Mouse (Mus musculus): Measurements from ENCODE around the gene Gm49510. TPM values are rescaled to one million over a fixed set of nuclear protein-coding genes. Genes with fewer than 3 reads are reported as not detected.
A peak's percentile ranks its signal among the peaks of the same experiment; 100 is the strongest.

The Gm49510 gene
- total RNA-seq, 2 experiments from 2014 or later = 0.29 TPM; not detected in 1

- no peak for DNase-seq
Observed at GRCm38 (mm10) chr15:78916052-78916826, 16.8 kb downstream of the Gm49510 start.

- no peak for DNase-seq
Observed at GRCm38 (mm10) chr15:78918126-78918525, 18.7 kb downstream of the Gm49510 start.

GRCm38 (mm10) chr15:78919914-78920313 is 20.4 kb downstream of the Gm49510 start:
- no peak for DNase-seq

DNA sequence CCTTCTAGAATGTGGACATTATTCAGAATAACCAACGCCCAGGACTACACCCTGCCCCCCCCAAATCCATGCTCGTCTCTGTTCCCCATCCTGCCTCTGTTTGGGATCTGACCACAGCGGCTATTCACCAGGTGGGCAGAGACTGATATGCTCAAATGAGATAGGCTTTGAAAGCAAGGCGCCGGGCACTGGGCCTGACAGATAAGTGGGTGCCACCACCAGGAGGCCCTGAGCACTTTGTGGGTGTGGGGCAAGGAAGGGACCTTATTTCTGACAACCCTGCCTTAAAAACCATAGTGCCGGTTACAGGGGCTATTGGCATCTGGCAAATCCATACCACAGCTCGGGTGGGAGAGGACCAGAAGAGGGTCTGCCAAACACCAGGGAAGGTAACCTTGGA is 23.2 kb downstream of the Gm49510 start:
- DNase-seq = no peak

DNA sequence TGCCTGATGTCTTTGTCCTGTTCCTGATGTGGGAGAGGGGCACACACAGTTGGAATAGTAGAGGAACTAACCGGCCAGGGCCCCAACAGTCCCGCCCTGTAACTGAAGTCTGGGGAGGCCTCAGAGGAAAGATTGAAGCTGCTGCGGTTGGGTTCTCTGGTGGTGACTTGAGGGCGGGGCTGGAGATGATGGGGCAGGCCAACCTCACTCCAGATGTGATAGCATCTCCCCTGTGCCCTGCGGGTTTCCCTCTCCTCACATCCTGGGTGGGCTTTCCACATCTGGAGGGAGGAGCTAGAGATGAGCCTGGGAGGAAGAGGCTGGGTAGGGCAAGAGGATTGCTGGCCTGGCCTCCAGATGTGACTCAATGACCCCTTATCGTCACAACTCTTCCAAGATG is 24.1 kb downstream of the Gm49510 start:
- no peak for DNase-seq

DNA sequence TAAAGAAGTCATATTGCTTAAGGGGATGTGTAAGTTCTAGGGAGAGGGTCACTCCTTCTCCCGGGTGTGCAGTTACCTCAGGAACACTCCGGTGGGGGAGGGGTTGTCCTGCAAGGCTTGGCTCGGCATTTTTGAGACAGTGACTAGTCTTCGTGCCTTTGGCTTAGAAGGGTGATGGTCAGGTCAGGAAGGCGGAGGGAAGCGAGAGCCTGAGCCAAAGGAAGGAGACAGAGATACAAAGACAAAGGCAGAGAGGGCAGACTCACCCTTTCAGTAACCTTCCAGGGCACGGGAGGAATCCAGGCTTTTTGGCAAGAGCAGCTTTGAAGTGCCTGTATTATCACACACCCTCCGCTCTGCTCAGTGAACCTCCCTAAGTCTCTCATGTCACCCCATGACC is 25.7 kb downstream of the Gm49510 start:
- peak; percentile 43 for DNase-seq

DNA sequence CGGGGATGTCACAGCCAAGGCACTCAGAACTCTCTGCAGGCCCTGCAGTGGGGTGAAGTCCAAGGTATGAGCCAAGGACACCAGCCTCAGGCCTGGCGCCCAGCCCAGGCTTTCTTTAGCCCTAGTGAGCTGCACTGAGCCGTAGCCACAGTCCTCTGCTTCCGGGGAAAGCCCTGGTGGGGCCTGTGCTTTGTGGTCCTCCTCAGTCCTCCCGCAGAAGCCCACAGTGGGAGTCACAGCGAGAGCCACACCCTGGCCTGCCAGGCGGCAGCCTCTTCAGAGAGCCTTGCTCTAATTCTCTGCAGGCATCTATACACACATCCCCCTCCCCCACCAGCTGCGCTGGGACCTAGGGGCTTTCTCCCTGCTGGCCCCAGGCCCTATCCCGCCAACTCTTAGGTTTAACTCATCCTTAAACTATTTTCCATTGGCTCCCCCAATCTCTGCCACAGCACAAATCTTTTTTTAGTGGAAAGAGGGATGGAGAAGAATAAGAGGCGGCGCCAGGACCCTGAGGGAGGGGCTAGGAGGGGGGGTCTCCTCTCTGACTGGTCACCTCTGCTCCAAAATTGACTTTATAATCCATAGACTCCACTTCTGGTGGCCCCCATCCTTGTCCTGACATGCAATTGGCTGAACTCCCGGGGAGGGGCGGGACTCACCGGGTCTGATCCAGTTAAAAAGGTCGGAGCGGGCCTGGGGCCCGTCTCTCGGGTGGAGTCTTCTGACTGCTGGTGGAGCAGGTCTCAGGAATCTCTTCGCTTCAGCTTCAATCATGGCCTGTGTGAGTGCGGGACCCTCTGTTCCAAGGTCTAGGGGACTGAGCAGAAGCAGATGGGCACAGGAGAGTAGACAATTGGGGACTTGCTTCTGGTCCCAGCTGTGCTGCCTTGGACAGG is 26.8 kb downstream of the Gm49510 start, which contains the start of gene Lgals1:
TSS of gene Lgals1 (plus strand) at position 705 of the 899 bp plus-strand sequence.
- DNase-seq = peak; percentile 96

GRCm38 (mm10) chr15:78927021-78927787 is 27.7 kb downstream of the Gm49510 start:
- peak; percentile 63 for DNase-seq

DNA sequence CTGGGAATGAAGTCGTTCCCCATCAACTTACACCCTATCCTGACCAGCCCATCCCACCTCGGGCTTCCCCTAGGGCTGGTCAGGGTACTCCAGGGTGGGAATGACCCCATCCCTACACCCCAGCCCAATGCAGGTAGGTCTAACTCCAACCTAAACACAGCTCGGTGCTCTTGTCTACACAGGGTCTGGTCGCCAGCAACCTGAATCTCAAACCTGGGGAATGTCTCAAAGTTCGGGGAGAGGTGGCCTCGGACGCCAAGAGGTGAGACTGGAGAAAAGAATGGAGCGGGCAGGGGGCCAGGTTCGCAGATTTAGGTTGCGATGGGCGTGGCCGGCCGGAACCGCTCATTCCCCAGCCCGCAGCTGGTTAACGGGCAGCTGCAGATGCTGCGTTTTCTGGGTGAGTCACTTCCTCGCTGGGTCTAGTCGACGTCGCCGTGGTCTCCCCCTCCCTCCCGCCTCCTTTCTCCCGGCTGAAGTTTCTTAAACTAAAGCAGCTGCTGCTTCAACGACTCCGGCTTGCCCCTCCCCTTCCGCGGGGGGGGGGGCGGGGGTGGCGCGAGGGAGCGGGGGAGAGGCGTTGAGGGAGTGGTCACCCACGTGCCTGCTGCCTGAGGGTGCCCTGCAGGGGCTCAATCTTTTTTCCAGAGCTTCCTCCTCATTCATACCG is 28.5 kb downstream of the Gm49510 start:
- peak; percentile 82 for DNase-seq

DNA sequence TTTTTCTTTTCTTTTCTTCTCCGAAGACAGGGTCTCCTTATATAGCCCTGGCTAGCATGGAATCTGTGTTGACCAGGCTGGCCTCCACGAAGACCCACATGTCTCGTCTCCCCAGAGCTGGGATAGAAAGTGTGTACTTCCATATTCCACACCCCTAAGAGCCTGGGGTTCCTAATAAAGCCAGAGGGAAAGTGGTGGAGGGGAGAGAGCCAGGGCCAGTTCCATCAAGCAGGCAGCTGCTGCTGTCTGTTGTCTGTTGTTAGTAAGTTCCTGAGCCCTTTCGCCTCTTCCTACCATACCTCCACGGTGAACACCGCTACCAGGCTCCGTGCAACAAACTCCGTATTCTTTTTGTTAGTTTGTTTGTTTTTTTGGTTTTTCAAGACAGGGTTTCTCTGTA is 29.1 kb downstream of the Gm49510 start:
- DNase-seq = no peak

- DNase-seq = no peak
Observed at GRCm38 (mm10) chr15:78930192-78930706, 30.8 kb downstream of the Gm49510 start.

DNA sequence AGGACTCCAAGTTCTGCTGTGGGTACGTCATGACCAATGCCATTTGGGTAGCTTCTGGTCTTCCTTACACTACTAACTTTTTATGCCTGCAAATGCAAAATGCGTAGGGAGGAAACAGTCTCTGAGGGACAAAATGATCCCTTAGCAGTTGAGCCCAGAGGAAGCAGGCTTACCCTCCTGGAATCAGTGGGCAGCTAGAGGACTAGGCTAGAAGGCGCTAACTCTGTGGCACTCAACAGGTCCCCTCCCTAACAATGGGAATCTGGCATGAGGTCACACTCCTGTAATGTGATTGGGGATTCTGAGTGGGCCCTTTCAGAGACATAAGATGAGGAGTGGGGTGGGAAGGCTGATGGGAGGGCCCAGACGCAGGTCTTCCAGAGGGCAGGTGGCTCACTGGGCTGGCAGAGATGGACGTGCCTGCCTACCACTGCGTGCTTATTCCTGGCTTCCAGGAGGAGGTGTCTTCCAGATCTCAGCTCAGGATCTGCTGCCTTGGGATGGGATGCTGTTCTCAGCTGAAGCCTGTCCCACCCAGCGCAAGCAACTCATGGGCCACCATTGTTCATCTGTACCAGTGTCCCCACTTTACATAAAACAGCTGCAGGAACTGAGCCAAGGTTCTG is 31.4 kb downstream of the Gm49510 start:
- DNase-seq = no peak

GRCm38 (mm10) chr15:78931577-78931976 is 32.1 kb downstream of the Gm49510 start:
- peak; percentile 69 for DNase-seq

DNA sequence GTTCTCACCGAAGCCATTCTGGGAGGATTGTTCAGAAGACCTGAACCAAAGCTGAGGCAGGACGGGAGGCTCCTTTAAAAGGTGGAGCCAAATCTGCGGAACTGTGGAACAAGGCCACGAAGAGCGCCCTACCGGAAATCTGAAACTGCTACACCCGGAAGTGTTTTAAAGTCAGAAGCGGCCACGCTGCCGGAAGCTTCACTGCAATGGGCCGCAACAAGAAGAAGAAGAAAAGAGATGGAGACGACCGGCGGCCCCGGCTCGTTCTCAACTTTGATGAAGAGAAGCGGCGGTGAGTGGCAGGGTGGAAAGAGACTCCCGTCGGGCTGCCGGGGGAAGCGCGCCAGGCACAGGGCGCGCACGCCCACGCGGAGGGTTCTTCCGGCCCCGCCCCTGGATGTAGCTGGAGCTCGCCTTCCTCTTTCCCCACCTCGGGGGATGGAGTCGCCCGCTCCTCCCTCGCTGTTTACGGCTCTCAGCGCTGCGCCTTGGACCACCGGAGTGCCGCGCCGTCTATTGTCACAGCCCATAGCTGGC is 35.4 kb downstream of the Gm49510 start, which contains the start of gene Nol12:
TSS of gene Nol12 (plus strand) at position 150 of the 537 bp plus-strand sequence.
- DNase-seq = peak; percentile 87

DNA sequence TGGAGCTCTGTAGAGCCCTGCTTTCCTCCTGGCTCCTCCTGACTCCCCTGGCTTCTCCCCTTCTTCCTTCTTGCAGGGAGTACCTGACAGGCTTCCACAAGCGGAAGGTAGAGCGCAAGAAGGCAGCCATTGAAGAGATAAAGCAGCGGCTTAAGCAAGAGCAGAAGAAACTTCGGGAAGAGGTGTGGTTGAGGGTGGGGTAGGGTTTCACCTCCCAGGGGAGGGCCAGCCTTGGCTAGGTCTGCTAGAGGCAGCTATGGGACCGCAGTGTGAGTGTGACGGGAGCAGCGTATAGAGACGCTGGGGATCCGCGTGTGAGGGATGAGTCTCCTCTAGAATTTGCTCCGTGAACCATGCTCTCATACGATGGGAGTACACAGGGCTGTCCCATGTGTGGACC is 36.9 kb downstream of the Gm49510 start:
- DNase-seq = no peak

GRCm38 (mm10) chr15:78937311-78937710 is 37.8 kb downstream of the Gm49510 start:
- no peak for DNase-seq

- DNase-seq = no peak
Observed at GRCm38 (mm10) chr15:78937963-78938362, 38.5 kb downstream of the Gm49510 start.

DNA sequence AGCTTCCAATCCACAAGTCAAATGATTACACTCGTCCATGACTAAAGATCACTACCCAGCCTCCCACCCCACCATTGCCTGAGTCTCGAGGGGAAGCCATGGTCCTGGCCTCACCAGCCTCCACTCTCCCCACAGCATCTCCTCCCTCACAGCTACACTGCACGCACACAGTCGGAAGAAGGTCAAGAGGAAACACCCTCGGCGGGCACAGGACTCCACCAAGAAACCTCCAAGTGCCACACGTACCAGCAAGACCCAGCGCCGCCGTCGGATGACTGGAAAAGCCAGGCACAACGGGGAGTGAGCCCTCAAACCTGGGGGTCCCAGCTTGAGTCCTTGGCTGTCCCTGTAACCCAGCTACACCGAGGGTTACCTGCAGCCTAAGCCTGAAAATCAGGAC is 40.9 kb downstream of the Gm49510 start:
- DNase-seq = no peak

DNA sequence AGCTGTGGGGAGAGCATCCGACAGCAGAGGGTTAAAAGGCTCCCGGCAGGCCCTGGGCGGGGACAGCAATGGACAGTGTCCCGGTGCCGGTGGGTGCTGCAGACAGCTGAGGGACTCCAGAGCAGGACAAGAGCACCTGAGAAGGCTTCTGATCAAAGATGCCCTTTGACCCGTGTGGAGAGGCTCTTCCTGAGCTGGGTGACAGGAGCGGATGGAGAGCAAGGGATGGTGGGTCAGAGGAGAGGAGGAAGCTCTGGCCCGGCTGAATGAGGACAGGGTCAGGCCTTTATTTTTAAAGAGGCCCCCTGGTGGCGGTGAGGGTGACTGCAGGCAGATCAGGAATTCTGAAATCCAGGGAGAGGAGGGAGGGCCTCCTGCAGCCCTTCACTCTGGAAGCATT is 43.2 kb downstream of the Gm49510 start:
- peak; percentile 90 for DNase-seq

- DNase-seq = no peak
Observed at GRCm38 (mm10) chr15:78946232-78946631, 46.8 kb downstream of the Gm49510 start.

GRCm38 (mm10) chr15:78947657-78948056 is 48.2 kb downstream of the Gm49510 start, which contains the start of gene Triobp:
Gene Triobp, plus strand, starts transcription at chr15:78947724.
- peak; percentile 89 for DNase-seq
